14 mouse cellular contexts compared by ENCODE assay signal in genomic region chr6:86654270-86654916, GRCm38 (mm10). TPM values are rescaled to one million over a fixed set of nuclear protein-coding genes. Genes with fewer than 3 reads are reported as not detected.
DNase-seq lines count a peak whose midpoint lies in the region; ATAC-seq lines count a peak whose summit lies in the region.
"Had no signal": no experiment of that assay in that cellular context is flagged by ENCODE, and none has a peak within 500 bp of the region (broad histone marks: within the 10 kb centered on the region; RNA-seq: fewer than 3 reads in every experiment).

No protein-coding gene starts in this region.

- no peak overlapping the region for H3K9ac ChIP-seq in kidney, embryonic 16.5 days (replicated peaks; ENCODE audit: low read length)
- H3K9ac ChIP-seq in intestine, embryonic 16.5 days (ENCODE audit: low read depth, low read length): no peak overlapping the region

- DNase-seq in kidney, adult 18-20 months: peak; percentile 23
- peak; percentile 42 to 52 for DNase-seq in B cell, adult 2 months
- no peak for DNase-seq in right cerebral cortex, postnatal 36 days (ENCODE audit: low spot score in 2 of 2)
- DNase-seq in right cerebral cortex, adult 18-20 months: no peak
- DNase-seq in retina, postnatal 1 day: no peak
- DNase-seq: adrenal gland, adult 8-10 months; lung, postnatal 4 days; thymus, adult 18-20 months had no signal

- H3K4me3 ChIP-seq in kidney, embryonic 16.5 days (ENCODE audit: low read length): no peak overlapping the region
- H3K4me3 ChIP-seq in intestine, embryonic 16.5 days (ENCODE audit: low read length): no peak overlapping the region
- H3K4me3 ChIP-seq in megakaryocyte, embryonic 14.5 days (replicated peaks): peak overlapping the region; percentile 26
- H3K4me3 ChIP-seq: erythroblast, embryonic 14.5 days had no signal

- H3K27ac ChIP-seq in kidney, embryonic 16.5 days (ENCODE audit: low read length): no peak overlapping the region
- H3K27ac ChIP-seq in intestine, embryonic 16.5 days (ENCODE audit: low read length): peak overlapping the region; percentile 65

- H3K4me1 ChIP-seq in kidney, embryonic 16.5 days (ENCODE audit: insufficient read depth, low read length): no peaks in the 10 kb centered on the region
- no peaks in the 10 kb centered on the region for H3K4me1 ChIP-seq in intestine, embryonic 16.5 days (ENCODE audit: control insufficient read depth, insufficient read depth, low read length)
- peaks cover 92% of the 10 kb centered on the region for H3K4me1 ChIP-seq in megakaryocyte, embryonic 14.5 days

- ATAC-seq in kidney, embryonic 16.5 days (ENCODE audit: low FRiP score, low TSS enrichment): no peak
- peak; percentile 93 for ATAC-seq in intestine, embryonic 16.5 days
- ATAC-seq: CD4-positive, CD25-positive, alpha-beta regulatory T cell, adult 4 months; inflammation-experienced regulatory T-cells, adult 6 months had no signal

- no peaks in the 10 kb centered on the region for H3K9me3 ChIP-seq in kidney, embryonic 16.5 days (ENCODE audit: low read length)
- no peaks in the 10 kb centered on the region for H3K9me3 ChIP-seq in intestine, embryonic 16.5 days (ENCODE audit: control insufficient read depth, low read length)
- H3K9me3 ChIP-seq in megakaryocyte, embryonic 14.5 days: no peaks in the 10 kb centered on the region

- H3K4me2 ChIP-seq in kidney, embryonic 16.5 days (replicated peaks; ENCODE audit: low read depth, low read length): no peak overlapping the region
- H3K4me2 ChIP-seq in intestine, embryonic 16.5 days (ENCODE audit: low read depth, low read length): no peak overlapping the region

- peaks cover 31% of the 10 kb centered on the region for H3K36me3 ChIP-seq in kidney, embryonic 16.5 days (ENCODE audit: insufficient read depth, low read length)
- peaks cover 15% of the 10 kb centered on the region; the same call in 1 of the 2 replicates for H3K36me3 ChIP-seq in intestine, embryonic 16.5 days (ENCODE audit: control insufficient read depth, insufficient read depth, low read length)
- peaks cover 97% of the 10 kb centered on the region for H3K36me3 ChIP-seq in megakaryocyte, embryonic 14.5 days (replicated peaks; ENCODE audit: low read length)

- WGBS in kidney, embryonic 16.5 days: 74% methylated on average over 9 of the region's 9 CpGs
- 70% methylated on average over 9 of the region's 9 CpGs for WGBS in intestine, embryonic 16.5 days

- no peaks in the 10 kb centered on the region for H3K27me3 ChIP-seq in kidney, embryonic 16.5 days (ENCODE audit: insufficient read depth, low read length)
- no peaks in the 10 kb centered on the region for H3K27me3 ChIP-seq in intestine, embryonic 16.5 days (replicated peaks; ENCODE audit: control insufficient read depth, insufficient read depth, low read length)
- H3K27me3 ChIP-seq in megakaryocyte, embryonic 14.5 days (replicated peaks): no peaks in the 10 kb centered on the region

RNA-seq across cellular contexts. Expression of gene Mxd1, which starts 14.6 kb away (rescaled TPM):
- polyA plus RNA-seq in kidney, embryonic 16.5 days (2015; fragmentation: Nextera tagmentation; extraction: Ambion mirVana): 11.8 and 11.9 TPM in 2 replicates
- 15.0 and 19.7 TPM in 2 replicates for polyA plus RNA-seq in intestine, embryonic 16.5 days (2015; fragmentation: Nextera tagmentation; extraction: Ambion mirVana)
- polyA plus RNA-seq in megakaryocyte, embryonic 14.5 days (2012; ENCODE audit: insufficient read depth, low replicate concordance): 45.0 and 47.5 TPM in 2 replicates

RNA-seq across cellular contexts. Expression of gene Asprv1, which starts 26.4 kb away (rescaled TPM):
- 0.89 and 0.99 TPM in 2 replicates for polyA plus RNA-seq in kidney, embryonic 16.5 days (2015; fragmentation: Nextera tagmentation; extraction: Ambion mirVana)
- 0.73 and 1.1 TPM in 2 replicates for polyA plus RNA-seq in intestine, embryonic 16.5 days (2015; fragmentation: Nextera tagmentation; extraction: Ambion mirVana)
- 0.64 TPM in 1 of 2 replicates, not detected in the other for polyA plus RNA-seq in megakaryocyte, embryonic 14.5 days (2012; ENCODE audit: insufficient read depth, low replicate concordance)
- polyA plus RNA-seq: erythroblast, embryonic 14.5 days had no signal

RNA-seq across cellular contexts. Expression of gene Snrnp27, which starts 29.9 kb away (rescaled TPM):
- polyA plus RNA-seq in kidney, embryonic 16.5 days (2015; fragmentation: Nextera tagmentation; extraction: Ambion mirVana): 95.5 and 102 TPM in 2 replicates
- polyA plus RNA-seq in intestine, embryonic 16.5 days (2015; fragmentation: Nextera tagmentation; extraction: Ambion mirVana): 85.1 and 85.3 TPM in 2 replicates
- 56.3 and 375 TPM in 2 replicates for polyA plus RNA-seq in megakaryocyte, embryonic 14.5 days (2012; ENCODE audit: insufficient read depth, low replicate concordance)

Comparison
In these comparisons a context has a peak if more than half of its experiments do, and no peak if none do; other contexts are left out.
1. DNase-seq: peak in kidney, adult 18-20 months (single experiment) and B cell, adult 2 months (2 of 2); none in right cerebral cortex, postnatal 36 days (0 of 2), right cerebral cortex, adult 18-20 months (single experiment) and retina, postnatal 1 day (single experiment).